Mouse (Mus musculus): ENCODE results near the gene Wnt7a. TPM values are rescaled to one million over a fixed set of nuclear protein-coding genes. Genes with fewer than 3 reads are reported as not detected.

Gene Wnt7a
- polyA plus RNA-seq, 1 experiment, result 0.03 TPM

GRCm38 (mm10) chr6:91358866-91359656, 52.1 kb downstream of the Wnt7a start:
- H3K4me1 ChIP-seq (ENCODE audit: control insufficient read depth, insufficient read depth, low read length), result no peaks in the 10 kb centered on the region
- TF ChIP-seq CTCF (conservative IDR thresholded peaks at IDR 0.05; ENCODE audit: insufficient read depth, insufficient read length, low read depth, low read length), result no peak
- no peak for TF ChIP-seq POLR2A (IDR thresholded peaks at IDR 0.05; ENCODE audit: low read depth, low read length)
- WGBS, result 73% methylated on average over 6 of the region's 6 CpGs
- DNase-seq, result no peak
- no peaks in the 10 kb centered on the region for H3K36me3 ChIP-seq (ENCODE audit: control insufficient read depth, insufficient read depth, low read length)
- no peak overlapping the region for H3K4me3 ChIP-seq (ENCODE audit: insufficient read depth, low read depth, low read length)
- H3K27me3 ChIP-seq (replicated peaks; ENCODE audit: control insufficient read depth, insufficient read depth, low read length), result no peaks in the 10 kb centered on the region
- H3K27ac ChIP-seq (ENCODE audit: insufficient read depth, low read depth, low read length), result no peak overlapping the region

- no peak for TF ChIP-seq POLR2A (IDR thresholded peaks at IDR 0.05; ENCODE audit: low read depth, low read length)
- no peak for TF ChIP-seq CTCF (conservative IDR thresholded peaks at IDR 0.05; ENCODE audit: insufficient read depth, insufficient read length, low read depth, low read length)
- 55% methylated on average over 2 of the region's 2 CpGs for WGBS
Measured at GRCm38 (mm10) chr6:91358394-91358793, 52.8 kb downstream of the Wnt7a start.

GRCm38 (mm10) chr6:91357238-91357876, 53.8 kb downstream of the Wnt7a start:
- no peak for TF ChIP-seq CTCF (conservative IDR thresholded peaks at IDR 0.05; ENCODE audit: insufficient read depth, insufficient read length, low read depth, low read length)
- WGBS, result 70% methylated on average over 13 of the region's 13 CpGs
- H3K27me3 ChIP-seq (replicated peaks; ENCODE audit: control insufficient read depth, insufficient read depth, low read length), result no peaks in the 10 kb centered on the region
- no peak overlapping the region for H3K27ac ChIP-seq (ENCODE audit: insufficient read depth, low read depth, low read length)
- no peaks in the 10 kb centered on the region for H3K36me3 ChIP-seq (ENCODE audit: control insufficient read depth, insufficient read depth, low read length)
- H3K4me1 ChIP-seq (ENCODE audit: control insufficient read depth, insufficient read depth, low read length), result no peaks in the 10 kb centered on the region
- H3K4me3 ChIP-seq (ENCODE audit: insufficient read depth, low read depth, low read length), result no peak overlapping the region
- no peak for DNase-seq

More at GRCm38 (mm10) chr6:91358394-91358793, 52.8 kb downstream of the Wnt7a start:
- no peaks in the 10 kb centered on the region for H3K36me3 ChIP-seq (ENCODE audit: control insufficient read depth, insufficient read depth, low read length)
- no peak overlapping the region for H3K4me3 ChIP-seq (ENCODE audit: insufficient read depth, low read depth, low read length)
- no peaks in the 10 kb centered on the region for H3K27me3 ChIP-seq (replicated peaks; ENCODE audit: control insufficient read depth, insufficient read depth, low read length)
- H3K27ac ChIP-seq (ENCODE audit: insufficient read depth, low read depth, low read length), result no peak overlapping the region
- no peak for DNase-seq
- H3K4me1 ChIP-seq (ENCODE audit: control insufficient read depth, insufficient read depth, low read length), result no peaks in the 10 kb centered on the region

GRCm38 (mm10) chr6:91349620-91350019, 61.5 kb downstream of the Wnt7a start:
- H3K27me3 ChIP-seq (replicated peaks; ENCODE audit: control insufficient read depth, insufficient read depth, low read length), result no peaks in the 10 kb centered on the region
- no peak overlapping the region for H3K27ac ChIP-seq (ENCODE audit: insufficient read depth, low read depth, low read length)
- no peak overlapping the region for H3K4me3 ChIP-seq (ENCODE audit: insufficient read depth, low read depth, low read length)
- WGBS, result 64% methylated on average over 9 of the region's 9 CpGs
- no peak for TF ChIP-seq POLR2A (IDR thresholded peaks at IDR 0.05; ENCODE audit: low read depth, low read length)
- no peak for TF ChIP-seq CTCF (conservative IDR thresholded peaks at IDR 0.05; ENCODE audit: insufficient read depth, insufficient read length, low read depth, low read length)
- no peaks in the 10 kb centered on the region for H3K36me3 ChIP-seq (ENCODE audit: control insufficient read depth, insufficient read depth, low read length)
- DNase-seq, result no peak
- no peaks in the 10 kb centered on the region for H3K4me1 ChIP-seq (ENCODE audit: control insufficient read depth, insufficient read depth, low read length)

GRCm38 (mm10) chr6:91347721-91348120, 63.4 kb downstream of the Wnt7a start:
- Histone ChIP-seq H3K4me1 (ENCODE audit: control insufficient read depth, insufficient read depth, low read length) (no peaks in the 10 kb centered on the region), H3K36me3 (ENCODE audit: control insufficient read depth, insufficient read depth, low read length) (no peaks in the 10 kb centered on the region), H3K27ac (ENCODE audit: insufficient read depth, low read depth, low read length) (no peak overlapping the region), H3K27me3 (replicated peaks; ENCODE audit: control insufficient read depth, insufficient read depth, low read length) (no peaks in the 10 kb centered on the region), H3K4me3 (ENCODE audit: insufficient read depth, low read depth, low read length) (no peak overlapping the region)
- TF ChIP-seq POLR2A (IDR thresholded peaks at IDR 0.05; ENCODE audit: low read depth, low read length), result no peak
- TF ChIP-seq CTCF (conservative IDR thresholded peaks at IDR 0.05; ENCODE audit: insufficient read depth, insufficient read length, low read depth, low read length), result no peak
- no peak for DNase-seq
- 34% methylated on average over 7 of the region's 7 CpGs for WGBS

- Histone ChIP-seq H3K4me1 (ENCODE audit: control insufficient read depth, insufficient read depth, low read length) (no peaks in the 10 kb centered on the region), H3K27me3 (replicated peaks; ENCODE audit: control insufficient read depth, insufficient read depth, low read length) (no peaks in the 10 kb centered on the region), H3K27ac (ENCODE audit: insufficient read depth, low read depth, low read length) (no peak overlapping the region), H3K4me3 (ENCODE audit: insufficient read depth, low read depth, low read length) (no peak overlapping the region), H3K36me3 (ENCODE audit: control insufficient read depth, insufficient read depth, low read length) (no peaks in the 10 kb centered on the region)
- DNase-seq, result no peak
- no peak for TF ChIP-seq POLR2A (IDR thresholded peaks at IDR 0.05; ENCODE audit: low read depth, low read length)
- no peak for TF ChIP-seq CTCF (conservative IDR thresholded peaks at IDR 0.05; ENCODE audit: insufficient read depth, insufficient read length, low read depth, low read length)
- 51% methylated on average over 3 of the region's 3 CpGs for WGBS
Measured at GRCm38 (mm10) chr6:91346906-91347156, 64.3 kb downstream of the Wnt7a start.

GRCm38 (mm10) chr6:91346071-91346905, 64.9 kb downstream of the Wnt7a start:
- Histone ChIP-seq H3K4me1 (ENCODE audit: control insufficient read depth, insufficient read depth, low read length) (no peaks in the 10 kb centered on the region), H3K27ac (ENCODE audit: insufficient read depth, low read depth, low read length) (no peak overlapping the region), H3K36me3 (ENCODE audit: control insufficient read depth, insufficient read depth, low read length) (no peaks in the 10 kb centered on the region), H3K27me3 (replicated peaks; ENCODE audit: control insufficient read depth, insufficient read depth, low read length) (no peaks in the 10 kb centered on the region), H3K4me3 (ENCODE audit: insufficient read depth, low read depth, low read length) (no peak overlapping the region)
- DNase-seq, result no peak
- TF ChIP-seq CTCF (conservative IDR thresholded peaks at IDR 0.05; ENCODE audit: insufficient read depth, insufficient read length, low read depth, low read length) (no peak), POLR2A (IDR thresholded peaks at IDR 0.05; ENCODE audit: low read depth, low read length) (no peak)
- WGBS, result 60% methylated on average over 10 of the region's 10 CpGs

Measured in kidney, adult 2 months (tissue).